Mouse (Mus musculus) frontal cortex, adult (tissue): ENCODE data around the gene Rcan1.

Source experiments
- ATAC-seq: cut with Nextera tagmentation; 2 replicates; pipeline ENCODE4 v1.9.2; 2017; ENCODE audit warnings: mild to moderate bottlenecking, moderate library complexity, mixed read lengths; ENCODE audit not compliant: low TSS enrichment

Rcan1 gene

DNA sequence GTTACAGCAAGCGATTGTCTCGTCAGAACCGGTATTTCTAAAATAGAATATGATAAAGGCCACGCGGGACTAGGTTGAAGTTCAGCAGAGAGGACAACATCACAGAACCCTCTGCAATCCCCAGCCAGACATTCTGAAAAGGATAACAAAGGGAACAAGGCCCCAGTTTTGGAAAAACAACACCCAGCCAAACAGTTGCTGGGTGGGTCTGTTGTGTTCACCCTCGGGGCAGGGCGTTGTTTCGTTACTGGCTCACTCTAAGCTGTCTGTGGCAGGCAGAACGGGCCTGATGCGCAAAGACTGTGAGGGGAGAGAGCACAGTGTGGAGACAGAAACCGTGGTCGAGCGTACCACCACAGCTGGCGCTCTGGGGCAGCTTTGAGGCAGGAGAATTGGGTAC is 2.2 kb downstream of the Rcan1 start:
- ATAC-seq: no peak

DNA sequence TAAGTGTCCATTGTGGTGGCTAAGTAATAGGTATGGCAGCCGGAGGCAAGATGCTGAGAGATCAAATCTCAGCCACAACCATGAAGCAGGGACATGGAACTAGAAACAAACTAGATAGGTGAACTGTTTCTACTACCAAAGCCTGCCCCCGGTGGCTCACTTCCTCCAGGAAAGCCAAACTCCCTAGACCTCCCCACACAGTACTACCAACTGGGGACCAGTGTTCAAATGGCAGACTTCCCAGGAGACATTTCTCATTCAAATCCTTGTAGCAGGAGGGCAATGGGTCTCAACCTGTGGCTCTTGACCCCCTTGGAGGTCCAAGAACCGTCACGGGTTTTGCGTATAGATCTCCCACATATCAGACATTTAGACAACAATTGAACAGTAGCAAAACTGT is 3.6 kb downstream of the Rcan1 start:
- ATAC-seq: no peak

DNA sequence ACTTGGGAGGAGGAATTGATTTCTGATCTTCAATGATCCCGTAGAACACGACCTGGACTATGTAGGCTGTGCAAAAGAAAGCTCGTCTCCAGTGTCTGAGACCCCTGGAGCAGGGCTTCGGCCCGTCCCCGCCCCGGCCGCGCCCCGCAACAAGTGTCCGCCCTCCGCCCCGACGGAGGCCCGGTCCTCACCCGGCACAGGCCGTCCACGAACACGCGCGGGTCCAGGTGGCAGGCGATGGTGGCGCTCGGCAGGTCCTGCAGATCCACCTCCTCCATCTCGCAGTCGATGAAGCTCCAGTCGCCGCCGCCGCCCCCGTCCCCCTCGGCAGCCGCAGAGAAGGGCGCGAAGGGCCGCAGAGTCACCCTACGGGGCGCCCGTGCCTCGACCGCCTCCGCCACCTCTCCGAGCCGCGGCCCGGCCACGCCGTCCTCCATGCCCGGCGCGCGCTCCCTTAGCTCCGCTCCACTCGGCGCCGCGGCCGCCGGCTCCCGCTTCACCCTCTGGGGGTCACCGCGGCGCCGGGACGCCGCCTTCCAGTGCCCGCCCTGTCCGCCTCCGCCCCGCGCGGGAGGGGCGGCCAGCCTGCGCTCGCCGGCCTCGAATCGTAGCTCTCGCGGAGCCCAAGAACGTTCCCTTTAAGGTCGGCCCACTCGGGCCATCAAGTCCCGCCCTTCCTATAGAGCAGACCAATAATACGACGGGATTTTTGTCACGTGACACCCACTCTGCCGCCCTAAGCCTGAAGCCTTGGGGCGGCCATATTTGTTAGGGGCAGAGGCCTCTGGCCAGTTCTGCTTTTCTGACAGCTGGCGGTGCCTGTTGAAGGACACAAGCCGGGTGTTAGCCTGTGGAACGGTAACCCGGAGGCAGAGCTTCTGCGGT is 4.8 kb downstream of the Rcan1 start:
- peak; percentile 92 for ATAC-seq

DNA sequence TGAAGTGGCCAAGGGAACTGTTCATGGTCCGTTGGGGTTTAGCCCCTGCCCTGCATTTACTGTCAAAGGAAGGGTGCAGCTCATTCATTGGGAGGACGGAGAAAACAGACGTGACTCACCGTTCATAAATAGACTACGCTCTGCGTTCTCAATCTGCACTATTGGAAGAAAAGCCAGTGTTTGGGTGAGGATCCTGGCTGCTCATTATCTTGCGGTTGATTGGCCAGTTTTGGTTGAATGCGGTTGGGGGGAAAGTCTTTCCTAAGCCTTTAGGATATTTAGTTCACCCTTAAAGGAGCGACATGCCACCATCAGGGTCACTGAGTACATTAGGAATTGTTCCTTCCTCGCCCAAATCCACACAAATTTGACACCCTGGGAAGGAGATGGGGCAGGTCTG is 5.4 kb downstream of the Rcan1 start:
- no peak for ATAC-seq

DNA sequence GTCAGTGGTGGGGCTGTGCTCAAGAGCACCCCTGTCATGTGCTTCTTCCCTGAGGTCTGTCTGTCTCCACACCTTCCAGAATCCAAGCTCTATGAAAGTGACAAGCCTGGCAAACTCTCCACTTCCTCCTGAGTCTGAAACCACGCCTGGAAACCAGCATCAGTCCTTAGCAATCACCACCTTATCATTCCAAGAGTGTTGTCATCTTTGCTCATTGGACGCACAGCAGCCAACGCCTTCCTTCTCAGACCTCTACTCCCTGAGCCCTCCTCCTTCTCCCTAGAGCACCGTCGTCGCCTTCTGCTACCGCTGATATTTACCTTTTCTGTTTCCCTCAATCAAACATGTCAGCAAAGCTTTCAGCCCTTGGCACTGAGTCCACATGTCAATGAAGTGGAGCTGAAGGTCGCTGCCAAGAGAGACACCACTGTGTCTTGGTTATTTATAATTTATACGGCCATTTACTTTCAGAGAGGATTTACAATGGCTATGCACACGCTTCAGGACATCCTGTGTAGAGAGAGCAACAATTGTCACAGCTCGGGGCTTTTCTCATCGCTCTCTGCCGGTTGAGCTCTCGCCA is 6.2 kb downstream of the Rcan1 start:
- no peak for ATAC-seq

DNA sequence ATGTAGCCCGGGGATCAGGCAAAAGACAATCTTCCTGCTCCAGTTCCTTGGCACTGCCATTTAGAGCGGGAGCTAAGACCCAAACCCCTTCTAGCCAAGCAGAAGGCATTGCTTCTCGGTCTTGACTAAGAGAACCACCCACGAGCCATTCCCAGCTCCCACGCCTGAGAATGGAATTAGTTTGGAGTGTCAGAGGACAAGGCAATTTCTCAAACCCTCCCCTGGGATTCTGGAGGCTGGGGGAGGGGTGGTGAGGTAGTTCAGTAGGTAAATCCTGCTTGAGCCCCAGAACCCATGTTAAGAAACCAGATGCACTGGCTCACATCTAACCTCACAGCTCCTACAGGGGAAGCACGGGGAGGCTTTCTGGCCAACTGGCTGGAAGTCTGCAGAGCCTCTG is 9.3 kb downstream of the Rcan1 start:
- ATAC-seq: 0 out of 2 replicates have a peak, but pooled peaks have one; percentile 24

DNA sequence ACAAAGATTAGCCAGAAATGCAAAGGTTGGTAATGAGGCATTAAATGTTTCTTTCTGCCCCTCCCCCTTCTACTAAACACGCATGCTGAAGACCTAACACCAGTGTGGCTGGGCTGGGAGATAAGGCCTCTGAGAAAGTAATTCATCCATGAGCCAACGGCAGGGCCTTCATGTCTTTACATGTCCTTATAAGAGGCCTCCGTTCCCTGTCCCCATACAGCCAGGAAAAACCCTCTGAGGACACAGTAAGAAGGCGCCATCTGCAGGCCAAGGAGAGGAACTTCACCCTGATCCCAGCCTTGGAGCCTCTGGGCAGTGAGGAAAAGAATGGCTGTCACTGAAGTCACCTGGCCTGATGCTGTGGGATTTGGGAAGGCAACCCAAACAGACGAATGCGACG is 13.1 kb downstream of the Rcan1 start:
- peak; percentile 42 for ATAC-seq

DNA sequence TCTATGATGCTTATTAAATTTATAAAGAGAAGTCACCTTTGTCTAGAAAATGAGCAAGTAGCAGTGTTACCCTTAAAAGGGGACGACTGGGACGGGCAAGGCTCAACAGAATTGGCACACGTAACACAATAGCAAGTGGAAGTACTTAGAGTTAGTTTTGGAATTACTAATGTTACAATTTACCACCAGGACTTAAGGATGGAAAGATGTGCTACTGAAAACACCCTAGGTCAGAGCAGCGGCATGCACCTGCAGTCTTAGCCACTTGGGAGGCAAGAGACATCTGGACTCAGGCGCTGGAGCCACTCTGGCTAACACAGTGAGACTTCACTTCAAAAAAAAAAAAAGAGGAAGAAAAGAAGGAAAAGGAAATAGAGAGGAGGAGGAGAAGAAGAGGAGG is 14.7 kb downstream of the Rcan1 start:
- ATAC-seq: no peak

DNA sequence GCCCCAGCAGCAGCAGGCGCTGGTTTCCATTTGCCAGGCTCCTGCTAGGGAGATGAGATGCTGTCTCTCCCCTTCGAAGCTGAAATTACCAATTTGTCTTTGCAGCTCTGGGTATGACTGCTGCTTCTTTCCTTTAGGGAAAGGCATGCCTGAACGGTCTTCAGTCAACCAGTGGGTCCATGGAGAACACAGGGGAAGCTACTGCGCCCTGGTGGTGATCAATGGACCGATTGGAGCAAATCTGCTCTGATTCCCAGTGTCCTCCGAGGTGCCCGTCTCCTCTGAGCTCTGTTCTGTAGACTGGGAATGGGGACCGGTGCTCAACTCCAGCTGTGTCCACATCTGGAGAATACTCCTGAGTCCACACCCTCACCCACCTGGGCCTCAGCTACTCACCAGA is 15.2 kb downstream of the Rcan1 start:
- no peak for ATAC-seq

DNA sequence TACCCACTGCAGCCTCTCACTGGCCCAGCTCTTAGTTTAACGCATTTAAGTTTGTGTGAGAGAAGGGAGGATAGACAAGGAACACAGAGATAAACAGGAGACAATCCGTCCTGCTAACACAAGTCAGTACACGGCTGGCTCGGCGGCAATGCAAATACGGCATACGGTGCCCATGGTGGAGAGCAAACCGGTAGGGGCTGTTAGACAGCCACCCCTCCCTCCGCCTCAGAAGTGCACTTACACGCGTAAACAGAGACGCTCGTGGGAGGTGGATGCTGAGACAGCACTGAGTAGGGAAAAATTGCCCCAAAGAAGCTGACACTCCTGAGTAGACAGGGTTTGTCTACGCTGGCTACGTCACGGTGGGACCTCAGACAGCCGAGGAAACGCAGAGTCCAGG is 16.2 kb downstream of the Rcan1 start:
- no peak for ATAC-seq

DNA sequence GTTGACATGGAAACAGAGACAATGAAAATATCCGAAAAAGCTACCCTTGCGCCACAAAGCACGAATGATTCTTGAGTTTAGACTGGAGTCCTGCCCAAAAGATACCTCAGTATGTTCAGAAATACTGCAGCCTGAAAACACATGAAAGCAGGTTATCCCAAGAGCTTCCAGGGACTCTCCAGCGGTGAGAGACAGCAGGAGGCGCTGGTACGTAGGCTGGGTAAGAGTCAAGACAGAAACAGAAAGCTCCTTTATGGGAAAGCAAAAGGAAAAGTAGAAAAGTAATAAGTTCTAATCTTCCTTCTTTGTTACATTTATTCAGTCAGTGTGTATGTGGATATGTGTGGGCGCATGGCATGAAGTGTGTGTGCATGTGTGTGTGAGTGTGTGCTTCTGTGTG is 16.7 kb downstream of the Rcan1 start:
- 0 out of 2 replicates have a peak, but pooled peaks have one; percentile 29 for ATAC-seq

DNA sequence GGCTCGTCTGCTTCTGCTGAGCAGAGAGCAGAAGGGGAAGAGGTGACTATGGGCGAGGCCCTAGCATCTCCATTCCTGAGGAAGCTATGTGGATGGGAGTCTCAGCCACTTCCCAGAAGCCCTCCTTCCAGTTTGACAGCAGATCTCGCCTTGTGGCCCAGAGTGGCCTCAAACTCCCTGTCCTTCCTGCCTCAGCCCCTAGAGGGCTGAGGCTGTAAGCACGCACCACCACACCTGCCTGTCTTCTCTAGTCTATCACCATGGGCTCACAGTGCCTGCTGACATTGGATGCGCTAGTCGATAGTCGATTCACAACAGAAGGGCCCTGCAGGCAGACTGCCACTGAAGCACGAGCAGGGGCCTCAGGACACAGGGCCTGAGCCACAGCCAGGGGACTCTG is 18.1 kb downstream of the Rcan1 start:
- no peak for ATAC-seq

DNA sequence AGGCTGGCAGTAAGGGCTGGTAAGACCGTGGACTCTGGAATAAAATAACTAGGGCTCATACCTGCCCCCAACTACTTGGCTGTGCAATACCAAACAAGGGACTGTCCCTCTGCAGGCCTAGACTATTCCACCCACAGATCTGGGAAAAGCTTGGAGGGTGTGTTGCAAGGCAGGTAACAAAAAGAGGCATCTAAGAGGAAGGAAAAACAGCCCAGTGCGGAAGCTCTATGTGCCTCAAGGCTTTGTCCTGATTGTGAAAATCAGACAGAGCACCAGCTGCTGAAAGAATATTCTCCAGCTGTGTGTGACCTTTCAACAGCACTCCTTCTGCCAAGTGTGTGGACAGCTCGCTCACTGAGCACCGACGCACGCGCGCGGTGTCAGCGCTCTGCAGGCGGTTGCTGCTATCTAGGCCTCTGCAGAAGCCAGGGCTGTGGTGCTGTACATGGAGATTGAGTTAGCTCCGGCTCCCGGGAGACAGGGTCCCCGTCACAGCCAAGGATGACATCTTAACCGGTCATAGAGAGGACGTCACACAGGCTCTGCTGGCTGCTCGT is 19.1 kb downstream of the Rcan1 start:
- 0 out of 2 replicates have a peak, but pooled peaks have one; percentile 11 for ATAC-seq

DNA sequence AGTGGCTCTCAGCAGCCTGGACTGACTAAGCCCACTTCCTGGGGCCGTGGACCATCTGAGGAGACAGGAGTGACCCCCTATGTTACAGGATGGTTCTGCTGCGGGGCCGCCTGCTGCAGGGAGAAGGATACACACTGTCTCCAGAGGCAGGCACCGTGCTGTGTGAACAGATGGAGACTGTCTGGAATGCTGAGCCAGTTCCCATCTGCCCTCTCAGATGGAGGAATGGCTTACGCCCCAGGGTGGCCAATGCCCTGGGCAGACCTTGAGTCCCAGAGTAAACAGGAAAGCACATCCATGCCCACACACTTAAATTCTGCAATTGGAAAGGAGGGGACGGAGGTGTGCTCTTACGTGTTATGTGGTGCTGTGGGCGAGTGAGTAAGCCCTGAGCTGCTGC is 20.3 kb downstream of the Rcan1 start:
- ATAC-seq: peak; percentile 27; the same call in 1 of the 2 replicates

DNA sequence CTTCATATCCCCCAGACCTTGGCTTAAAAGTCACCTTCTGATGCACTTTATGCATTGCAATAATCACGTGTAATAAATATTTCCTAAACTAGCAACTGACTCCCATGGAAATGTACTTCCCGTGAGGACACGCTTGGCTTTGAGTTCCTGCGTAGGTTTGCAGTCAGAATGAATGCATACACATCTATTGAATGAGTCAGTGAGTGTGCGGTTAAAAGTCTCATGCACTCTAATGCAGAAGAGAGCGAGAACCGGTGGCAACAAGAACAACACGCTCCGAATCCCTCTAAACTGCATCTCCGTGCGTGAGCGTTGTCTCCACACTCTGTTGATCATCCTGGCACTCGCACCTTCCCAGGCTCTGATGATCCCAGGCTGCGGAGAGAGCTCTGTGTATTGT is 21.6 kb downstream of the Rcan1 start:
- peak; percentile 45 for ATAC-seq

DNA sequence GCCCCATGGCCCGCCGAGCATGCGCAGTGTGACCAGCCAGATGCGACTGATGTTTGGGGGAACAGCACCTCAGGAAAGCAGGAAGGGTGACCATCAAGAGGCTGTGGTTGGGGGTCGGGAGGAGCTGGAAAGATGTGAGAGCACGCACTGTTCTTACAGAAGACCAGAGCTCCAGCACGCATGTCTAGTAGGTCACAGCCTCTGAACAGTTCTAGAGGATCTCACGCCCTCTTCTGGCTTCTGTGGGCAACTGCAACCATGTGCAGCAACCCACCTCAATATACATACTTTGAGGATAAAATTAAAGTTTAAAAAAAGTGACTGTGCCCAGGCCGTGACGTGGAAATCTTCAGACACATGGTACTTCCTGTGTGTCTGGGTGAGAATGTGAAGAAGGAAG is 25.3 kb downstream of the Rcan1 start:
- ATAC-seq: no peak

DNA sequence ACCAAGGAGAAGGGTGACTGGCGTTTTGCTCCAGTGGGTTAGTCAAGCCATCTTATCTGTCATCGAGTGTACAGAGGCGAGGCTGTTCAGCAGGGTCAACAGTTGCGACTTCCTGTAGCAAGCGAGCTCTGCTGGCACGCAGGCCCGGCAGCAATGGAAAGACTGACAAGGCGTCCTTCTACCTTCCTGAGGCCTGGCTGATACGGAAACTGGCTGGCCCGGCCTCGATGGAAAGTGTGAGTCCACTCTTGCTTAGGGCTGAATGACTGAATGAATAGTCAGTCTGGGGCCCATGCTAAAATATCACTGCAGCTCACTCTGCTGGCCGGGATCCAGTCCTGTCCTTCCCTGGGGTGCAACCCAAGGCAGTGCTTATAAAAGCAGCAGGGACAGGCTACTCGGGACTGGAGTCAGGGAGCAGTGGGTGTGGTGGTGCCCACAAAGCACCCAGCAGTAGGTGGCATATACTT is 27.0 kb downstream of the Rcan1 start:
- ATAC-seq: no peak

DNA sequence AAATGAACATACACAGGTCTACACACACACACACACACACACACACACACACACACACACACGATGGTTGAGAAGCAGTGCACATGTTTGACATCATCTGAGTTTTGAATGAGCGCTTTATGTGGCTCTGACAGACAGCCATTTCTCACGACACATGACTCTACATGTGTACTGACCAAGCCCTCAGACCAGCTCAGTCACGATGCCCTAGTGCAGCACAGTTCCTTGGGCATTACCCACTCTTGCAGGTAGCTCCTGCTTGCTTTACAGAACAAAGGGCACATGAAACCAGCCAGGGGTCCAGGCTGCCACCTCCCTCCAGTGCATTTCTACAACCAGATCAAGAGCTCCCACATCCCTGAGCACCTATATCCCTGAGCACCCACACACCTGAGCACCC is 27.7 kb downstream of the Rcan1 start:
- ATAC-seq: no peak

DNA sequence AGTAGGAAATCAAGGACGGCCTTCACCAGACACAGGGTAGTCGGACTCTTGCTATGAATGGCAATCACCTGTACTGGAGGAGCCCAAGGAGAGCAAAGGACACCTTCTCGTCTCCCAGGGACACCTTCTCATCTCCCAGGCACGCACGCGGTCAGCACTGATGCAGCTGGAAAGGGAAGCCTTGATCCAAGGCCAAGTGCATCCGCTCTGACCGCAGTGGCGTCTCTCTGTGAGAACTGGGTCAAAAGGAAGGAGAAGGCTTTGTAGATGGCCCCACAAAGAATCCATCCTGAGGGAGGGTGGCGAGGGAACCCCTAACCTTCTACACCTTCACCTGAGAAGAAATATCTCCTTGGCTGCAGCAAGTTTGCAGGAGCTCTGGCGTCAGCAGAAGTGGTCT is 28.5 kb downstream of the Rcan1 start:
- no peak for ATAC-seq

DNA sequence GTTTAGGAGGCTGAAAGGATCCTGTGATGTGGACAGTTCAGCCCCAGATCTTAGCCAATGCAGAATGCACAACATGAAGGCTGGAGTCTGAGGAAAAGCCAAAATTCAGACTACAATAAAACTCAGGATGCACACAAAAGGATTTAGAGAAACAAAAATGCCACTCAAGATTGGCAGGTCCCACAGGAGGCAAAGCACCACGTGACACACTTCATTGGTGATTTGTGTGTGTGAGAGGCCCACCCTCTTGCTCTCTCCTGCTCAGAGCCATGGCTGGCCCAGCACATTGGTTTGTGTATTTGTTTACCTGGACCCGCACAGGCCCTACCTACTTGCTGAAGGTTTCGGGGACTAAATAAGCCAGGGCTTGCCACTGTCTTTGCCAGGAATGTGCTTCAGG is 29.5 kb downstream of the Rcan1 start:
- no peak for ATAC-seq

DNA sequence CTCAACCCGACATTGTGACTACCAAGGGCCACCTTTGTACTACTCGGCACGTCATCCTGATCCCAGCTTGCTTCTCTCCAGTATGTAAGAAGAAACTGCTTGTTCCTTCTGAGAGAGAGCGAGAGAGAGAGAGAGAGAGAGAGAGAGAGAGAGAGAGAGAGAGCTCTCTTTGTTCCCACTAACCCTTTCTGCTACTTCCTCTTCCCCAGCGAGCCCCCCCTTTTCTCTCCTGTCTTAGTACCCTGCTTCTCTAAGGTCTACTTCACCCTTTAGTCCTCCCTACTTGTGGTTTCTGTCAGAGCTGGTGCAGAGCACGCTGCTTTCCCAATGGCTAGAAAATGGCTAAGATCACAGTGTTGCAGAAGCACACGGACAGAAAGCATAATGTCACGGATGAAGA is 30.4 kb downstream of the Rcan1 start:
- no peak for ATAC-seq

DNA sequence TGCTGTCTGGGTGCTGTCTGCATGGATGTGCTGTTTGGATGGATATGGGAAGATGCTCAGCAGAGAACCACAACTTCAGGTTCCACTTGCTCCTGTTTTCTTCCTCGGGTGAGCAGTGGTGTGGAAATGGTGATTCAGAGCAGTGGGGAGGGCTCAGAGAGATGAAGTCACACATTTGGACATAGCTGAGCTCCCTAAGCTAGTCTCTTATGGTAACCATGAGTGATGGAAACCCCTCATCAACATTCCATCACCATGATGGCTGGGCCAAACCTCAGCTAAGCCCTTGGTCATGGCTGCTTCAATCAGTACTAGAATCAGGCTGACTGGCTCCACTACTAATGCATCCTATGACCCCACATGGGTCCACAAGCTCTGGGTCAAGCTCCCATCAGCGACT is 30.9 kb downstream of the Rcan1 start:
- no peak for ATAC-seq

DNA sequence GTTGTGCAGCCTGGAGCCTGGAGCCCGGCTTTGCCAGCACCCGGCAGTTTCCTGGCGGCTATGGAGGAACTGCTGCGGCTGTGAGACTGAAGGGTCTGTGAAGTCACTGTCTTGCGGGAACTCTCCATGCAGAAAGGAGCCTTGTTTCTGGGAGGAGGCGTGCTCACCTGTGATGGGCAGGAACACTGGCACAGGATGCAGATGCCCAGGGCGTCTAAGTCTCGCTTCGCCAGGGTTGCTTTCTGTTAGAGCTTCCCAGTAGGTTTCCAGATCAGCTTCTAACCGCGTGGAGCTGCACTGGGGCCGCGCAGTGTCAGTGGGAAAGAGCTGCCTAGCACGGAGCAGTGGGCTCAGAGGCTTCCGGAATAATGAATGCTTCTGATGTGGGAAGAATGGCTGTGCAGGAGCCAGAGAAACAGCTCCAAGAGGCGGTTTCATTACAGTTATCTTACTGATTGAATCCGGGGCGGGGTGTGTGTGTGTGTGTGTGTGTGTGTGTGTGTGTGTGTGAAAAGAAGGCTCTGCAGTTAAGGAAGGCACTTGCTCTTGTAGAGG is 35.2 kb downstream of the Rcan1 start:
- peak; percentile 64 for ATAC-seq
